ENCODE assay signal across 9 mouse cellular contexts in genomic region chr12:84752131-84752977, GRCm38 (mm10). TPM values are rescaled to one million over a fixed set of nuclear protein-coding genes. Genes with fewer than 3 reads are reported as not detected.
A peak's percentile ranks its signal among the peaks of the same experiment; 100 is the strongest.
DNase-seq lines count a peak whose midpoint lies in the region; ATAC-seq and TF ChIP-seq lines count a peak whose summit lies in the region.
"Had no signal": no experiment of that assay in that cellular context is flagged by ENCODE, and none has a peak within 500 bp of the region (broad histone marks: within the 10 kb centered on the region; RNA-seq: fewer than 3 reads in every experiment).

No protein-coding gene starts in this region.

- H3K4me1 ChIP-seq in lung, postnatal 0 days (ENCODE audit: insufficient read depth, low read depth, low read length), result no peaks in the 10 kb centered on the region
- H3K4me1 ChIP-seq in hindbrain, embryonic 16.5 days (ENCODE audit: control insufficient read depth, insufficient read depth, low read depth, low read length), result peaks cover 17% of the 10 kb centered on the region
- H3K4me1 ChIP-seq in midbrain, embryonic 15.5 days, result peaks cover 22% of the 10 kb centered on the region
- H3K4me1 ChIP-seq: heart, embryonic 13.5 days had no signal

- TF ChIP-seq EP300 in lung, postnatal 0 days (IDR thresholded peaks at IDR 0.05), result no peak

- DNase-seq in lung, postnatal 0 days (ENCODE audit: low spot score), result peak; percentile 44
- DNase-seq in lung, postnatal 10 days, result no peak
- peak; percentile 59 to 64 for DNase-seq in cerebellum, postnatal 36 days
- DNase-seq in ovary, postnatal 14 days (ENCODE audit: low spot score), result no peak
- no peak for DNase-seq in lung, adult 18-20 months
- DNase-seq in heart, postnatal 36 days, result no peak

- no peak overlapping the region for H3K9ac ChIP-seq in lung, postnatal 0 days (replicated peaks; ENCODE audit: low read depth)
- H3K9ac ChIP-seq in hindbrain, embryonic 16.5 days (ENCODE audit: low read depth, low read length), result peak overlapping the region; percentile 38
- peak overlapping the region; percentile 20; the same call in 1 of the 2 replicates for H3K9ac ChIP-seq in midbrain, embryonic 15.5 days
- H3K9ac ChIP-seq: heart, embryonic 13.5 days had no signal

- TF ChIP-seq CTCF in lung, postnatal 0 days (IDR thresholded peaks at IDR 0.05), result no peak

- H3K27ac ChIP-seq in lung, postnatal 0 days (ENCODE audit: low read length), result no peak overlapping the region
- H3K27ac ChIP-seq in hindbrain, embryonic 16.5 days (ENCODE audit: low read depth, low read length), result peak overlapping the region; percentile 73
- H3K27ac ChIP-seq in midbrain, embryonic 15.5 days, result peak overlapping the region; percentile 77
- H3K27ac ChIP-seq: heart, embryonic 13.5 days had no signal

- H3K9me3 ChIP-seq in lung, postnatal 0 days (ENCODE audit: low read length), result no peaks in the 10 kb centered on the region
- H3K9me3 ChIP-seq in hindbrain, embryonic 16.5 days (ENCODE audit: control insufficient read depth, low read length), result no peaks in the 10 kb centered on the region
- H3K9me3 ChIP-seq in midbrain, embryonic 15.5 days, result no peaks in the 10 kb centered on the region
- H3K9me3 ChIP-seq: heart, embryonic 13.5 days had no signal

- WGBS in lung, postnatal 0 days, result 39% methylated on average over 14 of the region's 14 CpGs
- WGBS in hindbrain, embryonic 16.5 days, result 16% methylated on average over 14 of the region's 14 CpGs
- WGBS in midbrain, embryonic 15.5 days, result 14% methylated on average over 14 of the region's 14 CpGs

- intact Hi-C loops in heart, postnatal 36 days (cut with DNase I), result no loop called here

- ATAC-seq in lung, postnatal 0 days, result no peak
- peak; percentile 77 for ATAC-seq in hindbrain, embryonic 16.5 days
- peak; percentile 85 for ATAC-seq in midbrain, embryonic 15.5 days (replicated peaks)

- no peak overlapping the region for H3K4me3 ChIP-seq in lung, postnatal 0 days (ENCODE audit: low read depth, low read length)
- H3K4me3 ChIP-seq in hindbrain, embryonic 16.5 days (ENCODE audit: low read length), result no peak overlapping the region
- H3K4me3 ChIP-seq in midbrain, embryonic 15.5 days, result no peak overlapping the region
- H3K4me3 ChIP-seq: heart, embryonic 13.5 days had no signal

- no peaks in the 10 kb centered on the region for H3K27me3 ChIP-seq in lung, postnatal 0 days (replicated peaks; ENCODE audit: insufficient read depth, low read length)
- H3K27me3 ChIP-seq in hindbrain, embryonic 16.5 days (replicated peaks; ENCODE audit: control insufficient read depth, insufficient read depth, low read length), result no peaks in the 10 kb centered on the region
- no peaks in the 10 kb centered on the region for H3K27me3 ChIP-seq in midbrain, embryonic 15.5 days (replicated peaks)

- no peak overlapping the region for H3K4me2 ChIP-seq in lung, postnatal 0 days (replicated peaks; ENCODE audit: low read depth, low read length)
- peak overlapping the region; percentile 14 for H3K4me2 ChIP-seq in hindbrain, embryonic 16.5 days (ENCODE audit: low read length)
- 0 out of 2 replicates have a peak overlapping the region, but pooled peaks have one; percentile 4 for H3K4me2 ChIP-seq in midbrain, embryonic 15.5 days
- H3K4me2 ChIP-seq: heart, embryonic 13.5 days had no signal

- H3K36me3 ChIP-seq in lung, postnatal 0 days (ENCODE audit: insufficient read depth, low read length), result peaks cover 14% of the 10 kb centered on the region; the same call in 1 of the 2 replicates
- H3K36me3 ChIP-seq in hindbrain, embryonic 16.5 days (ENCODE audit: control insufficient read depth, insufficient read depth, low read length), result peaks cover 3% of the 10 kb centered on the region; the same call in 1 of the 2 replicates
- H3K36me3 ChIP-seq in midbrain, embryonic 15.5 days (replicated peaks), result peaks cover 7% of the 10 kb centered on the region; the same call in 1 of the 2 replicates

RNA-seq across cellular contexts. Expression of gene Npc2, which starts 20.6 kb away (rescaled TPM):
- polyA plus RNA-seq in lung, postnatal 0 days (2015; fragmentation: Nextera tagmentation; extraction: Ambion mirVana), result 523 and 558 TPM in 2 replicates
- polyA plus RNA-seq in hindbrain, embryonic 16.5 days (2015; fragmentation: Nextera tagmentation; extraction: Ambion mirVana), result 57.6 and 59.6 TPM in 2 replicates
- polyA plus RNA-seq in midbrain, embryonic 15.5 days (2015; fragmentation: Nextera tagmentation; extraction: Ambion mirVana), result 58.3 and 59.9 TPM in 2 replicates
- total RNA-seq in heart, postnatal 36 days (2021), result 10 to 100 TPM; 29.9 to 30.0 TPM

RNA-seq across cellular contexts. Expression of gene Isca2, which starts 20.7 kb away (rescaled TPM):
- polyA plus RNA-seq in lung, postnatal 0 days (2015; fragmentation: Nextera tagmentation; extraction: Ambion mirVana), result 103 and 105 TPM in 2 replicates
- 140 and 142 TPM in 2 replicates for polyA plus RNA-seq in hindbrain, embryonic 16.5 days (2015; fragmentation: Nextera tagmentation; extraction: Ambion mirVana)
- 134 and 139 TPM in 2 replicates for polyA plus RNA-seq in midbrain, embryonic 15.5 days (2015; fragmentation: Nextera tagmentation; extraction: Ambion mirVana)
- total RNA-seq in heart, postnatal 36 days (2021), result 10 to 100 TPM; 78.2 to 81.0 TPM

RNA-seq across cellular contexts. Expression of gene Syndig1l, which starts 53.7 kb away (rescaled TPM):
- polyA plus RNA-seq in lung, postnatal 0 days (2015; fragmentation: Nextera tagmentation; extraction: Ambion mirVana), result not detected in 2 replicates
- polyA plus RNA-seq in hindbrain, embryonic 16.5 days (2015; fragmentation: Nextera tagmentation; extraction: Ambion mirVana), result 12.0 and 13.3 TPM in 2 replicates
- polyA plus RNA-seq in midbrain, embryonic 15.5 days (2015; fragmentation: Nextera tagmentation; extraction: Ambion mirVana), result 12.9 and 14.5 TPM in 2 replicates
- total RNA-seq in heart, postnatal 36 days (2021), result not detected
- polyA plus RNA-seq: heart, embryonic 13.5 days had no signal

Comparison
In these comparisons a context has a peak if more than half of its experiments do, and no peak if none do; other contexts are left out.
1. DNase-seq: peak in lung, postnatal 0 days (single experiment) and cerebellum, postnatal 36 days (2 of 2); none in lung, postnatal 10 days (single experiment), ovary, postnatal 14 days (single experiment), lung, adult 18-20 months (0 of 2) and heart, postnatal 36 days (0 of 2).
2. RNA of gene Syndig1l, which starts 53.7 kb away (polyA plus RNA-seq): 12.0 to 13.3 TPM in hindbrain, embryonic 16.5 days and 12.9 to 14.5 TPM in midbrain, embryonic 15.5 days; not detected in lung, postnatal 0 days; every median in the first group is over 10 times any median in the second.